Mouse (Mus musculus) ES-Bruce4 (cell line): Measurements from ENCODE around the gene Phkg1.

Experiments used
- CTCF ChIP-seq: IDR thresholded peaks from one replicate; pipeline ENCODE4 v1.8.1; 2011; ENCODE audit warnings: low read depth, low read length
- EP300 ChIP-seq: IDR thresholded peaks from 2 replicates; pipeline ENCODE4 v1.6.1; 2011; ENCODE audit warnings: low read depth, low read length; ENCODE audit not compliant: insufficient read depth
- POLR2A ChIP-seq: IDR thresholded peaks from one replicate; pipeline ENCODE4 v1.8.1; 2011; ENCODE audit warnings: low read length; ENCODE audit not compliant: insufficient read depth

DNA sequence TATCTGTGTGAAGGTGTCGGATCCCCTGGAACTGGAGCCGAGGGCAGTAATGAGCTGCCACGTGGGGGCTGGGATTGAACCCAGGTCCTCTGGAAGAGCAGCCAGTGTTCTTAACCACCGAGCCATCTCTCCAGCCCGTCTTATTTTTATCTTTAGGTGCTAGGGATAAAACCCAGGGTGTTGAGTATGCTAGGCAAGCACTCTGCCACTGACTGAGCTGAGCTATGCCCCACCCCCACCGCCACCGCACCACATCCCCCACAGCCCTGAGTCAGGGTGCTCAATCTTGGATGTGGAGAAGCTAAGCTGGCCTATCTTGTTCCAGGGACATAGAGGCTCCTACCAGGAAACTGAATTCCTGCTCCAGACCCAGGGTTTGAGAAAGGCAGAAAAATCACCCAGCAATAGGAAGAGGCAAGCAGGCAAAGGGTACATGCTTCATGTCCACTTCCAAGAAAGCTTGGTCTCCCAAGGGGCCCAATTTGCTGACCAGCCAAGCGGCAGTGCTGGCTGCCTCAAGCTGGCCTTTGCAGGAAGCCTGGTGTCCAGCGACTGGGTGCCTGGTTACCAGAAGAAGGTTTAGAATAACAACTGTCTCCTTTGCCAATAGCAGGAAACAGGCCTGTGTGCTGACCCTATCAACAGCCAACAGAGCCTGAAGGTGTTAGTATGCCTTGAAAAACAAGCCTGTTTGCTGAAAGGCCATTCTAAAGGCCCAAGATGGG, 20.5 kb downstream of the Phkg1 start:
- TF ChIP-seq EP300 (no peak), POLR2A (no peak), CTCF (no peak)
